Mouse (Mus musculus) effector memory CD4-positive, alpha-beta T cell, adult 5 months (primary cell): ENCODE results near the gene Hist1h3g. TPM values are rescaled to one million over a fixed set of nuclear protein-coding genes. Genes with fewer than 3 reads are reported as not detected.

Experiments
- polyA plus RNA-seq: library from polyadenylated mRNA; unstranded; fragments of 100-300 nt; shearing (Covaris generic); gene quantifications from one replicate; pipeline ENCODE4 v1.2.1, GENCODE M21; 2017

Gene Hist1h3g
- polyA plus RNA-seq, 1 experiment from 2014 or later, result not detected

Other genes with a start within 250 kb of the Hist1h3g start
- 11.3 TPM for gene Zfp322a, start 166.2 kb upstream of the Hist1h3g start, polyA plus RNA-seq
- 14.7 TPM for gene Abt1, start 111.6 kb upstream of the Hist1h3g start, polyA plus RNA-seq
- gene Btn1a1, start 69.5 kb upstream of the Hist1h3g start, polyA plus RNA-seq, result not detected
- not detected for gene Btn2a2, start 46.6 kb upstream of the Hist1h3g start, polyA plus RNA-seq
- 4.7 TPM for gene Hist1h4h, start 4.4 kb upstream of the Hist1h3g start, polyA plus RNA-seq
- gene Hist1h2af, start 1.5 kb upstream of the Hist1h3g start, polyA plus RNA-seq, result not detected
- gene Hist1h2bh, start 8.0 kb downstream of the Hist1h3g start, polyA plus RNA-seq, result 0.29 TPM
- 1.1 TPM for gene Hist1h3f, start 8.6 kb downstream of the Hist1h3g start, polyA plus RNA-seq
- gene Hist1h4f, start 16.2 kb downstream of the Hist1h3g start, polyA plus RNA-seq, result not detected
- gene Hist1h1d, start 17.8 kb downstream of the Hist1h3g start, polyA plus RNA-seq, result 0.21 TPM
- 2.8 TPM for gene Hist1h3e, start 26.9 kb downstream of the Hist1h3g start, polyA plus RNA-seq
- 1.7 TPM for gene Hist1h2ae, start 35.8 kb downstream of the Hist1h3g start, polyA plus RNA-seq
- gene Hist1h2bg, start 36.0 kb downstream of the Hist1h3g start, polyA plus RNA-seq, result 3.7 TPM
- gene Hist1h2bf, start 38.8 kb downstream of the Hist1h3g start, polyA plus RNA-seq, result not detected
- 0.70 TPM for gene Hist1h2ad, start 39.0 kb downstream of the Hist1h3g start, polyA plus RNA-seq
- gene Hist1h3d, start 40.3 kb downstream of the Hist1h3g start, polyA plus RNA-seq, result not detected
- 14.8 TPM for gene Hist1h4d, start 46.2 kb downstream of the Hist1h3g start, polyA plus RNA-seq
- gene Hist1h2be, start 85.7 kb downstream of the Hist1h3g start, polyA plus RNA-seq, result 2.0 TPM
- gene Hist1h1e, start 87.1 kb downstream of the Hist1h3g start, polyA plus RNA-seq, result 4.4 TPM
- gene Hist1h2ac, start 148.5 kb downstream of the Hist1h3g start, polyA plus RNA-seq, result 0.29 TPM
- gene Hist1h2bc, start 148.8 kb downstream of the Hist1h3g start, polyA plus RNA-seq, result 10.1 TPM
- not detected for gene Hist1h1t, start 160.4 kb downstream of the Hist1h3g start, polyA plus RNA-seq
- gene Hist1h4c, start 163.0 kb downstream of the Hist1h3g start, polyA plus RNA-seq, result 4.5 TPM
- 0.79 TPM for gene Hfe, start 175.4 kb downstream of the Hist1h3g start, polyA plus RNA-seq
- gene Hist1h1c, start 203.4 kb downstream of the Hist1h3g start, polyA plus RNA-seq, result 34.3 TPM
- gene Hist1h3c, start 210.2 kb downstream of the Hist1h3g start, polyA plus RNA-seq, result not detected
- not detected for gene Hist1h2bb, start 211.3 kb downstream of the Hist1h3g start, polyA plus RNA-seq
- gene Hist1h2ab, start 215.7 kb downstream of the Hist1h3g start, polyA plus RNA-seq, result not detected
- not detected for gene Hist1h3b, start 216.8 kb downstream of the Hist1h3g start, polyA plus RNA-seq
- 6.6 TPM for gene Hist1h4b, start 221.6 kb downstream of the Hist1h3g start, polyA plus RNA-seq
- not detected for gene Hist1h4a, start 225.8 kb downstream of the Hist1h3g start, polyA plus RNA-seq
- 3.8 TPM for gene Hist1h3a, start 227.0 kb downstream of the Hist1h3g start, polyA plus RNA-seq
- gene Hist1h1a, start 228.2 kb downstream of the Hist1h3g start, polyA plus RNA-seq, result not detected
- gene Trim38, start 234.5 kb downstream of the Hist1h3g start, polyA plus RNA-seq, result not detected